Mouse (Mus musculus): ENCODE results near the gene Polr3b. TPM values are rescaled to one million over a fixed set of nuclear protein-coding genes. Genes with fewer than 3 reads are reported as not detected.

The Polr3b gene
- polyA plus RNA-seq, 1 experiment, result 1.6 TPM

DNA sequence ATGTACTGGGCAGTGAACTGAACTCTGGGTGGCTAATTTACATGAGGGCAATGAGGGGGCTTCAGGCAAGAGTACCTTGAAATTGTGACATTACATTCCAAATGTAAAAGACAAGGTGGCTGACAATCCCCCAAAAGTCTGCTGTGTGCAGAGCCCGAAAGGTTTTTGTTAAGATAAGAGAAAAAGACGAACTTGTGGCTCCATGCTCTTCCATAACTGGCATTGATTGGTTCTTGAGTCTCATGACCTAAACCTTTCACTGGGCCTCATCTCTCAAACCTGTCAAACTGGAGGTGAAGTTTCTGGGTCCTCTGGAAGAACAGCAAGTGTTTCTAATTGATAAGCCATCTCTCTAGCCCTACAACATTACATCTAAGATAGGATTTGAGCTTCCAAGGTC is 42.6 kb upstream of the Polr3b start:
- WGBS, result 86% methylated on average over 2 of the region's 2 CpGs
- Histone ChIP-seq H3K4me3 (ENCODE audit: low read depth, low read length) (no peak overlapping the region), H3K27me3 (ENCODE audit: control insufficient read depth, insufficient read depth, low read length) (no peaks in the 10 kb centered on the region), H3K4me1 (ENCODE audit: control insufficient read depth, insufficient read depth, insufficient read length, low read length) (peaks cover 3% of the 10 kb centered on the region; the same call in 1 of the 2 replicates), H3K27ac (ENCODE audit: insufficient read depth, low read depth, low read length) (no peak overlapping the region), H3K36me3 (ENCODE audit: control insufficient read depth, insufficient read depth, low read length) (no peaks in the 10 kb centered on the region)
- TF ChIP-seq POLR2A (IDR thresholded peaks at IDR 0.05; ENCODE audit: low read depth, low read length) (no peak), CTCF (IDR thresholded peaks at IDR 0.05; ENCODE audit: extremely low read depth, insufficient read length, insufficient replicate concordance, low read depth, low read length) (no peak)

DNA sequence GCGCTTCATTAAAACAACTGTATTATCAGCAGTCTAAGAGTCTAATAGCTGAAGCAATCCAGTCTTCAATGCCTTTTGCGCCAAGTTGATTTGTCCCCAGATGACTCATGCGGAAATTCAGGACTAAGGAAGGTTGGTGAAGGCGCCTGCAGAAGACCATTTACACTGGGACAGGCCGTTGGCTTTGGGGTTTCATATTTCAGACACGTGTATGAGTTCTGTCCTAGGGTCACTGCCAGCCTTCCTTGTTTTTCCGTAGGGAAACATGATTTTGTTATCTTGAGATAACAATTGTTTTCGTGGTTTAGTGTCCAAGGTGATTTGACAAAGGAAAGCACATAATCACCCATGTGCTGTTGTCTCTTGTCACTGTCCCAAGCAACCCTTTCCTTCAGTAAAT is 40.9 kb upstream of the Polr3b start:
- Histone ChIP-seq H3K4me1 (ENCODE audit: control insufficient read depth, insufficient read depth, insufficient read length, low read length) (peaks cover 6% of the 10 kb centered on the region; the same call in 1 of the 2 replicates), H3K36me3 (ENCODE audit: control insufficient read depth, insufficient read depth, low read length) (no peaks in the 10 kb centered on the region), H3K4me3 (ENCODE audit: low read depth, low read length) (no peak overlapping the region), H3K27ac (ENCODE audit: insufficient read depth, low read depth, low read length) (no peak overlapping the region), H3K27me3 (ENCODE audit: control insufficient read depth, insufficient read depth, low read length) (no peaks in the 10 kb centered on the region)
- TF ChIP-seq CTCF (IDR thresholded peaks at IDR 0.05; ENCODE audit: extremely low read depth, insufficient read length, insufficient replicate concordance, low read depth, low read length) (no peak), POLR2A (IDR thresholded peaks at IDR 0.05; ENCODE audit: low read depth, low read length) (no peak)
- WGBS, result 41% methylated on average over 8 of the region's 8 CpGs

DNA sequence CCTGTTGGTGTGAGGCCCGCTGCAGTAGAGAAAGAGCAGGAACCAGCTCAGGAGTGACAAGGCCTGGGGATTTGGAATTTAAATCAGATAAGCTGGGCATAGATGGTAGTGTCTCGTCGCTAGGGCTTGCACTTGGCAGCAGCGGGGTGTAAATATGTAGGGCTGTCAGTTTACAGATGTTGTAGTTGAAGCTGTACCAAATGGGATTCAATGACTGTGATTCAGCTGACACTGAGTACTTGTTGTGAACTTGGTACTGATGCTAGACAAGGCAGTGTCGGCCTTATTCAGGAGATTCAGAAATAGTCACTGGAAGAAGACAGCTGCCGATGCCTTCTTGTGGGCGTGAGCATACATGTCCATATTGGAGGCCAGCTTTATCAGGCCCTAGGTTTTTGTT is 39.9 kb upstream of the Polr3b start:
- Histone ChIP-seq H3K36me3 (ENCODE audit: control insufficient read depth, insufficient read depth, low read length) (no peaks in the 10 kb centered on the region; the same call in 1 of the 2 replicates), H3K27ac (ENCODE audit: insufficient read depth, low read depth, low read length) (no peak overlapping the region), H3K4me3 (ENCODE audit: low read depth, low read length) (no peak overlapping the region), H3K4me1 (ENCODE audit: control insufficient read depth, insufficient read depth, insufficient read length, low read length) (peaks cover 6% of the 10 kb centered on the region; the same call in 1 of the 2 replicates), H3K27me3 (ENCODE audit: control insufficient read depth, insufficient read depth, low read length) (no peaks in the 10 kb centered on the region)
- WGBS, result 85% methylated on average over 7 of the region's 7 CpGs
- TF ChIP-seq CTCF (IDR thresholded peaks at IDR 0.05; ENCODE audit: extremely low read depth, insufficient read length, insufficient replicate concordance, low read depth, low read length) (no peak), POLR2A (IDR thresholded peaks at IDR 0.05; ENCODE audit: low read depth, low read length) (no peak)

DNA sequence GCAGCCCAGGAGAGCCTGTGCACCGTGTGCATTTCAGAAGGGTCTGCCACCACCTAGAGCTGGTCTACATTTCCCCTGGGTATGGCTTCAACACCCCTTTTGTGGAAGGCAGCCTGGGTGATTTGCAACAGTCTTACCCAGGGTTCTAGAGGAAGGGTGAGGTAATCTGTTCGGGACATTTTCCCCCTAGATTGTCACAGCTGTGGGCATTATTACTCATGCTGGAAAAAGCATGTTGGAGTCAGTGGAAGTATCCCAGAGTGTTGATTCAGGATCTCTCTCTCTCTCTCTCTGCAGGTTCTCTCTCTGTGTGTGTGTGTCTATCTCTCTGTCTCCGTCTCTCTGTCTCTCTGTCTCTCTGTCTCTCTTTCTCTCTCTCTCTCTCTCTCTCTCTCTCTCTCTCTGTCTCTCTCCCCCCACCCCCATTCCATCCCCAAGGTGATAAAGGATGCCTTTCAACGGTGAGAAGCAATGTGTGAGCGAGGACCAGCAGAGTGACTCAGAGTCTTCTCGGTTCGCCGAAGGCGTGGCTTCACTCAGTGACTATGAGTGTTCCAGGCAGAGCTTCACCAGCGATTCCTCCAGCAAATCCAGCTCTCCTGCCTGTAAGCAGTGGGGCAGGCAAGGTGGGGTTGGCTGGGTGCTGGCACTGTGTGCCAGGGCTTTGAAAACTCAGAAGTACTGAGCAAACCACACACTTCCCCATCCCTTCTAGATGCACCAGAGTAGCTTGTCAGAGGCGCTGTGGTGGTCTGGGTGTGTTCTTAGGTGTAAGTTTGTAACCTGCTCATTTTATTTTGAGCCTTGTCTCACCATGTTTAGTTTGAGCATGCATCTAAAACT is 37.4 kb upstream of the Polr3b start:
- no peak for TF ChIP-seq POLR2A (IDR thresholded peaks at IDR 0.05; ENCODE audit: low read depth, low read length)
- H3K27me3 ChIP-seq (ENCODE audit: control insufficient read depth, insufficient read depth, low read length), result no peaks in the 10 kb centered on the region
- no peak overlapping the region for H3K27ac ChIP-seq (ENCODE audit: insufficient read depth, low read depth, low read length)
- H3K4me1 ChIP-seq (ENCODE audit: control insufficient read depth, insufficient read depth, insufficient read length, low read length), result peaks cover 3% of the 10 kb centered on the region; the same call in 1 of the 2 replicates
- H3K36me3 ChIP-seq (ENCODE audit: control insufficient read depth, insufficient read depth, low read length), result no peaks in the 10 kb centered on the region; the same call in 1 of the 2 replicates
- H3K4me3 ChIP-seq (ENCODE audit: low read depth, low read length), result no peak overlapping the region
- 45% methylated on average over 11 of the region's 11 CpGs for WGBS

DNA sequence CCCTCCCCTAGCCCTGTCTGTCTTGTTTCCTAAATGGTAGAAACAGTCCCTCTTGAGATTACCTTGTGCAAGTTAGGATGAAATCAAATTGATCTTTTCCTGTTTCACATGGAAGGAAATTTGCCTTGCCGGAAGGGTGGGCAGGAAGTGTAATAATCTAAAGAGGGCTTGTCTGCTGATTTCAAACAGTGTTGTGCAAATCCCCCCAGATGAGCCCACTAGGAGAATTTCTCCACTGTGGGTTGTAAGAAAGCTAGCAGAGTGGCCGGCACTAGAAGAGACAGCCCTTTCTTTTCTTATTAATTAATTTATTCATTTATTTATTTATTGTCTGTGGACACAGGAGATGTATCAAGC is 36.8 kb upstream of the Polr3b start:
- TF ChIP-seq CTCF (IDR thresholded peaks at IDR 0.05; ENCODE audit: extremely low read depth, insufficient read length, insufficient replicate concordance, low read depth, low read length) (no peak), POLR2A (IDR thresholded peaks at IDR 0.05; ENCODE audit: low read depth, low read length) (no peak)
- Histone ChIP-seq H3K4me3 (ENCODE audit: low read depth, low read length) (no peak overlapping the region), H3K27ac (ENCODE audit: insufficient read depth, low read depth, low read length) (no peak overlapping the region), H3K36me3 (ENCODE audit: control insufficient read depth, insufficient read depth, low read length) (no peaks in the 10 kb centered on the region; the same call in 1 of the 2 replicates), H3K27me3 (ENCODE audit: control insufficient read depth, insufficient read depth, low read length) (no peaks in the 10 kb centered on the region), H3K4me1 (ENCODE audit: control insufficient read depth, insufficient read depth, insufficient read length, low read length) (peaks cover 3% of the 10 kb centered on the region; the same call in 1 of the 2 replicates)
- 76% methylated on average over 2 of the region's 2 CpGs for WGBS

DNA sequence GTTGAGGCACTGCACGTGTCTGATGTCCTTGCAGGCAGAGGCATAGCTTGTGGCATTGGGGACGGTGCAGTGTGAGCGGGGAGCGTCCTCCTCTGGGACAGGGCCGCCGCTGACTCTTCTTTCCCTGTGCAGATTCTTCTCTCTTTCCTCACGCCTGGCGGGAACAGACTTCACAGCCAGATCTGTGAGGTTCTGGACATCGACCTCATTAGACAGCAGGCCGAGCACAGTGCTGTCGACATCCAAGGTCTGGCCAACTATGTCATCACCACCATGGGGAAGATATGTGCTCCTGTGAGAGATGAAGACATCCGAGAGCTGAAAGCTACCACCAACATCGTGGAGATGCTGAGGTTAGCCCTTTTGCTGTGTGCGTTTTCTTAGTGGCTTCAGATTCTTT is 31.1 kb upstream of the Polr3b start:
- TF ChIP-seq POLR2A (IDR thresholded peaks at IDR 0.05; ENCODE audit: low read depth, low read length), result no peak
- no peak for TF ChIP-seq CTCF (IDR thresholded peaks at IDR 0.05; ENCODE audit: extremely low read depth, insufficient read length, insufficient replicate concordance, low read depth, low read length)
- Histone ChIP-seq H3K36me3 (ENCODE audit: control insufficient read depth, insufficient read depth, low read length) (peaks cover 6% of the 10 kb centered on the region), H3K4me1 (ENCODE audit: control insufficient read depth, insufficient read depth, insufficient read length, low read length) (no peaks in the 10 kb centered on the region), H3K4me3 (ENCODE audit: low read depth, low read length) (no peak overlapping the region), H3K27ac (ENCODE audit: insufficient read depth, low read depth, low read length) (no peak overlapping the region), H3K27me3 (ENCODE audit: control insufficient read depth, insufficient read depth, low read length) (no peaks in the 10 kb centered on the region)
- 85% methylated on average over 14 of the region's 14 CpGs for WGBS

- WGBS, result 74% methylated on average over 2 of the region's 2 CpGs
- no peak for TF ChIP-seq POLR2A (IDR thresholded peaks at IDR 0.05; ENCODE audit: low read depth, low read length)
- no peak for TF ChIP-seq CTCF (IDR thresholded peaks at IDR 0.05; ENCODE audit: extremely low read depth, insufficient read length, insufficient replicate concordance, low read depth, low read length)
- no peak overlapping the region for H3K4me3 ChIP-seq (ENCODE audit: low read depth, low read length)
- no peak overlapping the region for H3K27ac ChIP-seq (ENCODE audit: insufficient read depth, low read depth, low read length)
- no peaks in the 10 kb centered on the region for H3K4me1 ChIP-seq (ENCODE audit: control insufficient read depth, insufficient read depth, insufficient read length, low read length)
- H3K27me3 ChIP-seq (ENCODE audit: control insufficient read depth, insufficient read depth, low read length), result no peaks in the 10 kb centered on the region
- peaks cover 6% of the 10 kb centered on the region for H3K36me3 ChIP-seq (ENCODE audit: control insufficient read depth, insufficient read depth, low read length)
Observed at GRCm38 (mm10) chr10:84591640-84592148, 30.4 kb upstream of the Polr3b start.
